Mouse (Mus musculus) right cerebral cortex, postnatal 25 days (tissue): ENCODE measurements around the gene Hnrnpa2b1.
"Not testable (repeated sequence)": the region's sequence is repeated elsewhere in the genome, so short reads cannot be mapped to it uniquely, and the experiment has no call there.

Experiments
- DNase-seq: peaks from one replicate; pipeline ENCODE4 v3.0.0; 2022

Gene Hnrnpa2b1

GRCm38 (mm10) chr6:51469715-51470310 lies at the start of gene Hnrnpa2b1:
TSS of gene Hnrnpa2b1 (minus strand) at chr6:51469894.
- peak; percentile 98 for DNase-seq

GRCm38 (mm10) chr6:51514860-51515259 lies 45.2 kb upstream of the Hnrnpa2b1 start:
- no peak for DNase-seq

GRCm38 (mm10) chr6:51513745-51514144 lies 44.1 kb upstream of the Hnrnpa2b1 start:
- DNase-seq = no peak

- DNase-seq = no peak
Observed at GRCm38 (mm10) chr6:51510946-51511345, 41.3 kb upstream of the Hnrnpa2b1 start.

GRCm38 (mm10) chr6:51510094-51510493 lies 40.4 kb upstream of the Hnrnpa2b1 start:
- DNase-seq = no peak

GRCm38 (mm10) chr6:51508750-51509648 lies 39.3 kb upstream of the Hnrnpa2b1 start:
- DNase-seq = peak; percentile 55

- DNase-seq = no peak
Observed at GRCm38 (mm10) chr6:51507556-51507955, 37.9 kb upstream of the Hnrnpa2b1 start.

- no peak for DNase-seq
Observed at GRCm38 (mm10) chr6:51505671-51506070, 36.0 kb upstream of the Hnrnpa2b1 start.

- no peak for DNase-seq
Observed at GRCm38 (mm10) chr6:51497321-51498111, 27.8 kb upstream of the Hnrnpa2b1 start.

GRCm38 (mm10) chr6:51489787-51490186 lies 20.1 kb upstream of the Hnrnpa2b1 start:
- DNase-seq = no peak

GRCm38 (mm10) chr6:51486731-51487130 lies 17.0 kb upstream of the Hnrnpa2b1 start:
- no peak for DNase-seq

- no peak for DNase-seq
Observed at GRCm38 (mm10) chr6:51486076-51486710, 16.5 kb upstream of the Hnrnpa2b1 start.

GRCm38 (mm10) chr6:51485646-51486045 lies 16.0 kb upstream of the Hnrnpa2b1 start:
- no peak for DNase-seq

- not testable (repeated sequence) for DNase-seq
Observed at GRCm38 (mm10) chr6:51484556-51484955, 14.9 kb upstream of the Hnrnpa2b1 start.

- no peak for DNase-seq
Observed at GRCm38 (mm10) chr6:51483861-51484260, 14.2 kb upstream of the Hnrnpa2b1 start.

- DNase-seq = no peak
Observed at GRCm38 (mm10) chr6:51481548-51481947, 11.9 kb upstream of the Hnrnpa2b1 start.

GRCm38 (mm10) chr6:51479136-51479731 lies 9.5 kb upstream of the Hnrnpa2b1 start:
- no peak for DNase-seq

GRCm38 (mm10) chr6:51472213-51472612 lies 2.5 kb upstream of the Hnrnpa2b1 start:
- no peak for DNase-seq

- DNase-seq = no peak
Observed at GRCm38 (mm10) chr6:51471782-51472181, 2.1 kb upstream of the Hnrnpa2b1 start.

- DNase-seq = no peak
Observed at GRCm38 (mm10) chr6:51471179-51471505, 1.4 kb upstream of the Hnrnpa2b1 start.

GRCm38 (mm10) chr6:51470311-51471178 lies 851 bp upstream of the Hnrnpa2b1 start, which contains the start of gene Cbx3:
TSS of gene Cbx3 (plus strand) at chr6:51470360.
- peak; percentile 87 for DNase-seq
